Mouse (Mus musculus) small intestine, adult 2 months (tissue): ENCODE results near the gene Plxdc2. TPM values are rescaled to one million over a fixed set of nuclear protein-coding genes. Genes with fewer than 3 reads are reported as not detected.

Experiments used
- H3K27ac ChIP-seq: fragments of 200-500 bp; 2 replicates; pipeline ENCODE4 v1.5.1; 2012; ENCODE audit warnings: low read depth, low read length, control low read depth, inconsistent platforms; ENCODE audit not compliant: insufficient read depth
- H3K27me3 ChIP-seq: fragments of 200-500 bp; 2 replicates; pipeline ENCODE4 v1.6.1; 2012; ENCODE audit warnings: mild to moderate bottlenecking, moderate library complexity, low read length, inconsistent platforms; ENCODE audit not compliant: control insufficient read depth, insufficient read depth
- H3K36me3 ChIP-seq: fragments of 200-500 bp; 2 replicates; pipeline ENCODE4 v1.6.1; 2012; ENCODE audit warnings: mild to moderate bottlenecking, low read length, control low read depth, inconsistent platforms; ENCODE audit not compliant: control insufficient read depth, insufficient read depth
- H3K4me1 ChIP-seq: fragments of 200-500 bp; 2 replicates; pipeline ENCODE4 v1.6.1; 2012; ENCODE audit warnings: low read length, inconsistent platforms, mixed read lengths; ENCODE audit not compliant: control insufficient read depth, insufficient read depth, insufficient read length
- H3K4me3 ChIP-seq: fragments of 200-500 bp; 2 replicates; pipeline ENCODE4 v1.5.1; 2012; ENCODE audit warnings: low read depth, mild to moderate bottlenecking, control low read depth, inconsistent platforms, low read length, moderate library complexity
- CTCF ChIP-seq: fragments of 200-500 bp; IDR thresholded peaks from 2 replicates; pipeline ENCODE4 v1.5.1; 2012; ENCODE audit warnings: low read depth, mild to moderate bottlenecking, control low read depth, inconsistent platforms, low read length, moderate library complexity, mixed read lengths; ENCODE audit not compliant: insufficient replicate concordance, insufficient read length; ENCODE audit errors: extremely low read depth
- POLR2A ChIP-seq: fragments of 200-500 bp; IDR thresholded peaks from 2 replicates; pipeline ENCODE4 v1.6.1; 2012; ENCODE audit warnings: low read depth, mild to moderate bottlenecking, control low read depth, inconsistent platforms, low read length, moderate library complexity
- WGBS: fragments of 180-500 bp; shearing (Covaris S2); methylation state at CpG from one replicate; pipeline ENCODE4 v1.1.7; 2018; 5-methylcytosine and 5-hydroxymethylcytosine counted together
- polyA plus RNA-seq: library from polyadenylated mRNA; depleted of rRNA; stranded (reverse); fragments of >200 nt; gene quantifications from 2 replicates; pipeline ENCODE4 v1.2.3, GENCODE M21; 2012

Gene Plxdc2
- polyA plus RNA-seq, 1 experiment = 0.81 TPM

- TF ChIP-seq CTCF = no peak
- no peak for TF ChIP-seq POLR2A
- H3K27me3 ChIP-seq = peaks cover 3% of the 10 kb centered on the region; the same call in 1 of the 2 replicates
- WGBS = 15% methylated on average over 33 of the region's 33 CpGs
- H3K27ac ChIP-seq = no peak overlapping the region
- H3K4me1 ChIP-seq = no peaks in the 10 kb centered on the region
- no peaks in the 10 kb centered on the region for H3K36me3 ChIP-seq
- H3K4me3 ChIP-seq = peak overlapping the region; percentile 66
Measured at GRCm38 (mm10) chr2:16356921-16357837, 1.1 kb downstream of the Plxdc2 start.

GRCm38 (mm10) chr2:16357946-16358345 is 1.8 kb downstream of the Plxdc2 start:
- Histone ChIP-seq H3K4me1 (no peaks in the 10 kb centered on the region), H3K27me3 (peaks cover 3% of the 10 kb centered on the region; the same call in 1 of the 2 replicates), H3K36me3 (no peaks in the 10 kb centered on the region), H3K27ac (no peak overlapping the region), H3K4me3 (peak overlapping the region; percentile 66)
- WGBS = 43% methylated on average over 1 of the region's 1 CpGs
- TF ChIP-seq POLR2A (no peak), CTCF (no peak)

DNA sequence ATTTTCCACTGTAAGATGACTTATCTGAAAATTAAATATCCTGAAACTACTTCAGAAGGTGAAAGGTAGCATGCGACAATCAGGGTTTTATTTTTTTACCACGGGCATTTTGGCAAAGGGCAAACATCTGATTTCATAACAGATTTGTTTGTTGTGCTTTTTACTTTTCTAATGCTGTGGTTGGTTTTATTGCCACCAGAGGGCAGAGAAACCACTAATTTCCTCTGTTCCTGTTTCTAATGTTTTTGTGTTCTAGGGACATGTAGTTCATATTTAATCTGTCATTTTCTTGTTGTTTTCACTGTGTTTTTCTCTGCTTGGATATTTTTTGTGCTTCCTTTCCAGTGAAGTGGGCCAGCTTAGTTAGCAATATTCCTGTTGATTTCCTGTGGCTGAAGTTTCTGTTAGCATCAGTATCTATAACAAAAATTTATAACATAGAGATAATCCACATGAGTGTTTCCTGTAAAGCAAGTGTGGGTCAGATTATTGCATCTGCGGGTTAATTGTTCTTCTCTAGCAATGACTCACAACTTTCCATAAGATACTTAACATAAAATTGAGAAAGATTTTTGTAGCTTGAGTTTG is 3.3 kb downstream of the Plxdc2 start:
- Histone ChIP-seq H3K4me1 (no peaks in the 10 kb centered on the region), H3K27ac (no peak overlapping the region), H3K4me3 (no peak overlapping the region), H3K36me3 (no peaks in the 10 kb centered on the region), H3K27me3 (peaks cover 3% of the 10 kb centered on the region; the same call in 1 of the 2 replicates)
- 31% methylated on average over 3 of the region's 3 CpGs for WGBS
- no peak for TF ChIP-seq CTCF
- no peak for TF ChIP-seq POLR2A

- TF ChIP-seq CTCF (no peak), POLR2A (no peak)
- H3K4me1 ChIP-seq = no peaks in the 10 kb centered on the region
- WGBS = 48% methylated on average over 1 of the region's 1 CpGs
- no peak overlapping the region for H3K27ac ChIP-seq
- H3K27me3 ChIP-seq = no peaks in the 10 kb centered on the region
- H3K4me3 ChIP-seq = no peak overlapping the region
- no peaks in the 10 kb centered on the region for H3K36me3 ChIP-seq
Measured at GRCm38 (mm10) chr2:16364749-16365148, 8.6 kb downstream of the Plxdc2 start.

DNA sequence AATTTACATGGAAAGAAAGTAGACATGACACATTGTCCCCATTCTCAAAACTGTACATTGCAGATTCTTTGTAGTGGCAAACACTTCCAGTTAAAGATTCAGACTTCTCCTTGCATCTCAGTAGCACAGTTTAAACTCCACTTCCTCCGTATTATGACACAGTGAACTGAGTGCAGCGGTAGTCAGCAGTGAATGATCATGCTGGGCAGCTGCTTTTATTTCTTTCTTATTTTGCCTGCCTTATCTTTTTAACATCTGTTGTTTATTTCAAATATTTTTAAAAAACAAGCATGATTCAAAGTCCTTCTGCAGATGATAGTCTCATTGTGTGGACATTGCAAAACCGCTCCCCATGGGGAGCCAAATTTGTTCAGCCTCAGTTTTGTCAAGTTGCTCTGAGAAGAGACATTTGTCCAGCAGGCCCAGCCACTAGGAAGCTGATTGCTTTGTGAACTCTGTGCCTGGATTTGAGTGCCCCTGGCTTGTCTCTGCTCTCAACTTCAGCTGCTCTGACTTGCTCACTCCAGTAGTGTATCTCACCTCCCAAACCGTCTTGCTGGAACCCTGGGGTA is 9.8 kb downstream of the Plxdc2 start:
- Histone ChIP-seq H3K27me3 (no peaks in the 10 kb centered on the region), H3K4me3 (no peak overlapping the region), H3K4me1 (no peaks in the 10 kb centered on the region), H3K27ac (no peak overlapping the region), H3K36me3 (no peaks in the 10 kb centered on the region)
- WGBS = 68% methylated on average over 4 of the region's 4 CpGs
- no peak for TF ChIP-seq POLR2A
- TF ChIP-seq CTCF = no peak

- no peaks in the 10 kb centered on the region for H3K36me3 ChIP-seq
- no peaks in the 10 kb centered on the region for H3K27me3 ChIP-seq
- H3K27ac ChIP-seq = no peak overlapping the region
- no peak for TF ChIP-seq POLR2A
- TF ChIP-seq CTCF = no peak
- no peak overlapping the region for H3K4me3 ChIP-seq
- H3K4me1 ChIP-seq = no peaks in the 10 kb centered on the region
- 88% methylated on average over 1 of the region's 1 CpGs for WGBS
Measured at GRCm38 (mm10) chr2:16370419-16370818, 14.3 kb downstream of the Plxdc2 start.

GRCm38 (mm10) chr2:16374288-16374687 is 18.2 kb downstream of the Plxdc2 start:
- TF ChIP-seq POLR2A = no peak
- TF ChIP-seq CTCF = no peak
- Histone ChIP-seq H3K27me3 (no peaks in the 10 kb centered on the region), H3K36me3 (no peaks in the 10 kb centered on the region), H3K4me1 (no peaks in the 10 kb centered on the region), H3K27ac (no peak overlapping the region), H3K4me3 (no peak overlapping the region)

GRCm38 (mm10) chr2:16386206-16386605 is 30.1 kb downstream of the Plxdc2 start:
- no peak for TF ChIP-seq POLR2A
- TF ChIP-seq CTCF = no peak
- 59% methylated on average over 1 of the region's 1 CpGs for WGBS

More at GRCm38 (mm10) chr2:16386206-16386605, 30.1 kb downstream of the Plxdc2 start:
- Histone ChIP-seq H3K4me3 (no peak overlapping the region), H3K27ac (no peak overlapping the region), H3K27me3 (no peaks in the 10 kb centered on the region), H3K36me3 (no peaks in the 10 kb centered on the region), H3K4me1 (no peaks in the 10 kb centered on the region)
